Mouse (Mus musculus) c-Kit-negative CD71-positive TER-119-positive erythroid progenitor cells, embryonic 14.5 days (primary cell): ENCODE results near the gene Eif2b5.
"Not testable (repeated sequence)": the region's sequence is repeated elsewhere in the genome, so short reads cannot be mapped to it uniquely, and the experiment has no call there.

ENCODE experiments used
- DNase-seq: peaks from one replicate; pipeline ENCODE4 v3.0.0-alpha.2; 2013; ENCODE audit warnings: low read depth, low spot score

Gene Eif2b5

GRCm38 (mm10) chr16:20498677-20499475, at the start of gene Eif2b5:
TSS of gene Eif2b5 (plus strand) at chr16:20498817.
- DNase-seq, result peak; percentile 70

DNA sequence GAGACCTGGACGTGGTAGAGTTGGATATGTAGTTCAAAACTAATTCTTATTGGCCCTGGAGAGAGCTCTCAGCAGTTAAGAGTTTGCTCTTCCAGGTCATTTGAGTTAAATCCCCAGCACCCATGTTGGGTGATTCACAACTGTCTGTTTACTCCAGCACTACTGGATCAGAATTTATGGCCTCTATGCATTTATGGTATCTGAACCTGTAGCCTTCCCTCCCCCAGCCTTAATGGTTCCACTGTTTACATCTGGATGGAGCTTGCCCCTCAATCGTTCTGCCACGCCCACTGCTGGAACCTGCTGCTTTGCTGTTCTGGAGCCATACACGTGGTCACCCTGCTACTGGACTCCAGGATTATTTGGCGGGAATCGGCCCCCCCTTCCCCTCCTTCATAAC, 46.8 kb upstream of the Eif2b5 start:
- DNase-seq, result no peak

DNA sequence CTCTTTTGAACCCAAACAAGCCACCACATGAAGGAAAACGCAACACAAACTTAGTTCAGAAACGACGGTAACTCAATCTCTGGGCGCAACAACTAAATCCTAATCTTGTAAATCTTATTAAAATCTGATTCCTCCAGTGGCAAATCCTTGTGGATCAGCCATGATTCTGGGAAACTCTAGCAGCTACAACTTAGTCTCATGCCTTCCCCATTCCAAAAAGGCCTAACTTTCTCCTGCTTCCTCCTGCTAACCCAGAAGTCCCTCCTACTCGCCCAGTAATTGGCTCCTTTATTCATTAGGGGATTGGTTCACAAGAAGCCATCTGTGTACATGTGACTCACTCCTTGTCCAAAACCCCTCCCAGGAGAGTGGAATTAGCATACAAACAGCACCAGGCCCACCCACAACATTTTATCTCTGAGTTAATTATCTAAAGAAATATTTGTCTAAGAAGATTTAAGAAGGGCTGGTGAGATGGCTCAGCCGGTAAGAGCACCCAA, 44.4 kb upstream of the Eif2b5 start:
- DNase-seq, result no peak

DNA sequence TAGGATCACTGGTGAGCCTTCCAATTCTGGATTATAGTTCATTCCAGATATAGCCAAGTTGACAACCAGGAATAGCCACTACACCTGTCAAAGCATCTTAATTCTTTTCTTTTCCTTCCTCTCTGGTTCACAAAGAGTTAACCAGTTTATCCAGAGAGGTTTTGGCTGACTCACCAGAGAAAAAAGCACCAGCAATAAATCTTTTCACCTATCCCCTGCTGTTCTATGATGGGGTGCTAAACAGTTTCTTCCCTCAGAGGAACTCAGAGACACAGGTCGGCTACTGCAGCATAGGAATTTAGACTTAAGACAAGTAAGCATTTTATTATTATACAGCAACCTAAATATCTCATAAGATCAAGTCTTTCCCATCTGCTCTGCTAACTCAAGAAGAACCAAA, 42.5 kb upstream of the Eif2b5 start:
- no peak for DNase-seq

DNA sequence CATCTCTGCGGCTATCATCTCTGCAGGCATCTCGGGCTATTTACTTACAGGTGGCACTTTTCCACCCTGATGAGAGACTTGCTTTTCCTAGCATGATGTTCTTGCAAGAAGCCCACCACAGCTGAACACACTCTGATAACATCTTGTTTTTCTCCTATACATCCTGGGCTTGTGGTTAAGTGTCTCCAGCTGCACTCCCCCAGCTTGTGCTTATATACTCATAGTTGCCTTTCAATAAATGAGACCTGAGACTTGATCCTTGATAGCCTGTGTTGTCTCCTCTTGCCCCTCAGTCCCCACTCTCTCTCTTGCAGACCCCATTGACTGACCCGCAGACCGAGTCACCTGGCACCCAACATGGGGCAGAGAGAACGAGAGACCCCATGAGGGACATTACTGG, 39.9 kb upstream of the Eif2b5 start:
- DNase-seq, result not testable (repeated sequence)

DNA sequence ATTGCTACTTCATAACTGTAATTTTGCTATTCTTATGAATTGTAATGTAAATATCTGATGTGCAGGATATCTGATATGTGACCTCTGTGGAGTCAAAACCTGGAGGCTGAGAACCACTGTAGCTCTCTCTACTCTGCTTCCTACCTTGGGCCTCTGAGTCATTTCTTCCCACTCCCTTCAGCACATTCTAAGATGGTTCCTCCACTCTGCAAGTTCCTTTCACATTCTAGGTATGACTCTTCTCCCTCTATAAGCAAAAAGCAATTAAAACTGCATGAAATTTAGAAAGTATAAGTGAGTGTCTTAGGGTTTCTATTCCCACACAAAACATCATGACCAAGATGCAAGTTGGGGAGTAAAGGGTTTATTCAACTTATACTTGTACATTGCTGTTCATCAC, 33.9 kb upstream of the Eif2b5 start:
- no peak for DNase-seq

DNA sequence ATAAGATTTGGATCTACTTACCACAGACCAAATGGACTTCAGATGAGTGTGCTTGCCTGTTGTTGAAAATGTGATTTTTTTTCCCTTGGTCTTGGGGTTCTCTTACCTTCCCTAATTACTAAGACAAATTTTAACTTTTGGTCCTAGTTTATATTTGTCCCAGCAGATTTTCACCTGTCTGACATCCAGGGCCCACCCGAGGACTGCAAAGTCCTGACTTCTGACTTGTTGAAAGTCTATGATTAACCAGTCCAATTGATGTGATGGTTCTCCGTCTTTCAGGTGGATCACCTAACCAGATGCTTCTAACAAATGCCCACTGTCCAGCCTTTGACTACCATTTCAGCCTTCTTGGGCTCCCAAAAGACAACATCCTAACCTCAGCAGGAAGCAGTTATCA, 27.6 kb upstream of the Eif2b5 start:
- DNase-seq, result no peak

DNA sequence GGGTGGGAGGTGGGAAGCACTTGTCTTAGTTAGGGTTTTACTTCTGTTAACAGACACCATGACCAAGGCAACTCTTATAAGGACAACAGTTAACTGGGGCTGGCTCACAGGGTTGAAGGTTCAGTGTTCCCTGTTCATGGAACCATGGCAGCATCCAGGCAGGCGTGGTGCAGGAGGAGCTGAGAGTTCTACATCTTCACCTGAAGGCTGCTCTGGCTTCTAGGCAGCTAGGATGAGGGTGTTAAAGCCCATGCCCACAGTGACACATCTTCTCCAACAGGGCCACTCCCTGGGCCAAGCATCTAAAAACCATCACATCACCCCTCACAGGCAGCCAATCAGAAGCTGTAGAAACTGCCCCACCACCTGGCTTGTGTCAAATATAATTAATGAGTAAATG, 26.9 kb upstream of the Eif2b5 start:
- DNase-seq, result no peak

DNA sequence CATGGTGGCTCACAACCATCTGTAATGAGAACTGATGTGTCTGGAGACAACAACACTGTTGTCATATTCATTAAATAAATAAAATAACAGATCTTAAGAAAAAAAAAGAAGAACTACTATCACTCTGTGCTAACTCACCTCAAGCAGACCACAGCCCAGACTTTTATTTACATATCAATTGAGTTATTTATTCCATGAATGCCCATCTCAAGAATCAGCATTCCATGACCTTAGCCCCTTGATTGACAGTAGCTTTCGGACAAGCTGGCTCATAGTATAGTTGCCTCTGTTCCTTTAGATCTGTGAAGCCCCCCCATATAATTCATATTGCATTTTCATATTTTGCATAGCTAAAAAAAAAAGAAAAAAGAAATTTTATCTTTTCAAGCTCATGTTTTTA, 24.9 kb upstream of the Eif2b5 start:
- DNase-seq, result no peak

GRCm38 (mm10) chr16:20474211-20474610, 24.4 kb upstream of the Eif2b5 start:
- DNase-seq, result no peak

DNA sequence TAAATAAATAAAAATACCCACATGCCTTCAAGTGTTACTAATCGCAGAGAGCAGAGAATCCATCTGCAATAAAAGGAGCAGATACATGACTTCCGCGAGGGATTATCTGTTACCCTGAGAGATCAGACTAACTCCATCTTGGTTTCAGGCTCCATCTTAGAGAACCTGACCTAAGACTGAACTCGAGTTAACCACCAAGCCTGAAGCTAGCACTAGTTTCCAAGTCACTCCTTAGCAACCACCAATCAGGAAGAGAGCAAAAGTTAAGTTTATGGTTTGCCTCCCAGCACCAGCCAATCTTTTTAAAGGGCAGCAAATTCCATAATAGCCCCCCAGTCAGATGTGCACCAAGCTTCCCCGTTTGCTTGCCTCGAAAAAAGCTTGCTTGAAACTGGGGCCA, 23.8 kb upstream of the Eif2b5 start:
- no peak for DNase-seq

DNA sequence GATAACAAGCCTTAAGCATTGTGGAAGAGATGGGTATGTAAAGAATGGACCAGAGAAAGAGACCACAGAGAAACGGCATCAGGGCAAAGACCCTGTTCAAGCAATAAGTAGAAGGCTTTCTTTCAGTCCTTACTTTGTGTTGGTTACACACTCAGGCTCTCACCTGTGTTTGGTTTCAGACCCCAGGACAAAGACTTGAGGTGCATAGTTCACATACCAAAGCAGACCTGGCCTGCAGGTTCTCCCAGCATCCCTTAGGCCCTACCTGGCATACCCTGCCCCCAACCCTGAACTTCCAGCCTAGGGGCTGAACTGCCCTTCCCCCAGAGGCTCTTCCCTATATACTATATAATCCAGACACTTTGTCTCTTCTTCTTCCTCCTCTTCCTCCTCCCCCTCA, 23.3 kb upstream of the Eif2b5 start:
- DNase-seq, result no peak

- DNase-seq, result no peak
Measured at GRCm38 (mm10) chr16:20476857-20477256, 21.8 kb upstream of the Eif2b5 start.

- no peak for DNase-seq
Measured at GRCm38 (mm10) chr16:20477270-20477669, 21.3 kb upstream of the Eif2b5 start.

GRCm38 (mm10) chr16:20478504-20478903, 20.1 kb upstream of the Eif2b5 start:
- DNase-seq, result no peak

GRCm38 (mm10) chr16:20479026-20479760, 19.4 kb upstream of the Eif2b5 start:
- not testable (repeated sequence) for DNase-seq

- no peak for DNase-seq
Measured at GRCm38 (mm10) chr16:20480115-20480514, 18.5 kb upstream of the Eif2b5 start.

DNA sequence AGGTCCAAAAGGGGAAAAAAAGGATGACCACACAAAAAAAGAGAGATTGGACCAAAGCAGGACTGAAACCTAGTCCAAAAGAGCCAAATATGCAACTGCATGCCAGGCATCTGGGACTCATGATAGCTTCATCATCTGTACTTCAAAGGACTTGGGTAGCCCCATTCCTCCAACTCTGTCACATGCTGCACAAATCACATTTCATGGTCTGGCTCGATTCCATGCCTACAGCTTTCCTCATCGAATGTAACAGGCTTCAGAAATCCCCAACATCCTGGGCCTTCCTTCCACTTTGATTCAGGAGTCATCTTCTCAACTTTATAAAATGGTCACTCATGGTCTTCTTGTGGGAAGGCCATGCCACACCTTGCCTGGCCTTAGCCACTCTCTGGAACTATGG, 16.9 kb upstream of the Eif2b5 start:
- DNase-seq, result no peak

DNA sequence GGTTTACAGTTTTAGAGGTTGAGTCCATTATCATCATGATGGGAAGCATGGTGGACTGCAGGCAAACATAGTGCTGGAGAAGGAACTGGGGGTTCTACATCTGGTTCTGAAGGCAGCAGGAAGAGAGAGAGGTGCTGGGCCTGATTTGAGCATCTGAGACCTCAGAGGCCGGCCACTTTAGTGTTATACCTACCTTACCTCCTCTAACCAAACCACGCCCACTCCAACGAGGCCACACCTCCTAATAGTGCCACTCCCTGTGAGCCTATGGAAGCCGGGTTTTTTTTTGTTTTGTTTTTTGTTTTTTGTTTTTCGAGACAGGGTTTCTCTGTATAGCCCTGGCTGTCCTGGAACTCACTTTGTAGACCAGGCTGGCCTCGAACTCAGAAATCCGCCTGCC, 14.9 kb upstream of the Eif2b5 start:
- DNase-seq, result not testable (repeated sequence)

DNA sequence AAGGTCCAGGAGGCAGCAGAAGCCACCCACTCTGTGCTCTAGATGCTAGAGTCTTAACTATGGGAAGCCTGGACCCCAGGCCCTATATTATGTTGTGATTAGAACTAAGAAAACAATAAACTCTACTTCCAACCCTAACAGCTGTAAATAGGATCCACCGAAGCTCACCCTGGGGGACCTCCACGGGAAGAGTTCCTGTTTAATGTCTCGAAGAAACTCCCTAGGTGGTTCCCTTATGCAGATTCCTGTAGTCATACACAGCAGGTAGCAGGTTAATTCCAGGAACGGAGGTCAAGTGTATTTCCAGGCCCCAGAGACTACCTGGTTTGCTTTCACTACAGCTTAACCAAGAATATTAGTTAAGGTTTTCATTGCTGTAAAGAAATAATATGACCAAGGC, 13.6 kb upstream of the Eif2b5 start:
- no peak for DNase-seq

DNA sequence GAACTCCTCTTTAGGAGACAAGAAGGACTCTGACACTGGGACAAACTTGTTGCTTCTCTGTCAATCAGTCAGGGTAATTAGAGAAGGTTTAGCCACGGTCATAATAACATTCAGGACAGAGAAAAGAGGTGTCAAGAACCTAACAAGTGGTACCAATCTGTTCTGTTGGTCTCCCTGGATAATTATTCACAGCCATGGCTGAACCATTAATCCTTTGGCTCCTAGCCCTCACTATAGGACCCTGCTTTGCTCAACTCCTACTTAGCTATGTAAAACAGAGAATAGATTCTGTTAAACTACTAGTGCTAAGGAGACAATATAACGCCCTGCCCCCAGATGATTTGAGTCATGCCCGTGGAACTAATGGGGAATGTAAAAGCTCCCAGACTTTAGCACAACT, 12.6 kb upstream of the Eif2b5 start:
- no peak for DNase-seq

GRCm38 (mm10) chr16:20488151-20488550, 10.5 kb upstream of the Eif2b5 start:
- no peak for DNase-seq

- not testable (repeated sequence) for DNase-seq
Measured at GRCm38 (mm10) chr16:20488751-20489150, 9.9 kb upstream of the Eif2b5 start.
